8 mouse cellular contexts compared by ENCODE assay signal in the genomic region with DNA sequence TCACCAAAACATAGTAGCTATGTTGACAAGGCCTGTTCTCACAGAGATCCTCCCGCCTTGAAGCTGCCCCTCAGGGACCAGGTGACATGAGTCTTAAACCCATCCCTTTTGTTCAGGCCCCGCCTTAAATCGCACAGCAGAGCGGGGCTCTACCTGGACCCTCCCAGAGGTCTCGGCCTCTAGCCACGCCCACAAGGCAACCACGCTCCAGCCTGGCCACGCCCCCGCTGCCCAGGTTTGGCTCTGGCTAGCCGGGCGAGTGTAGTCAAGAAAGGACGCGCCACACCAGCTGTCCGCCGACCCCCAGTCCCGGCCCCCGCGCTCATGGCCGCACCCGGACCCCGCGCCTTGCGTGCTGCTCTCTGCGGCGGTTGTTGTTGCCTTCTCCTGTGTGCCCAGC. TPM values are rescaled to one million over a fixed set of nuclear protein-coding genes. Genes with fewer than 3 reads are reported as not detected.
DNase-seq lines count a peak whose midpoint lies in the region; ATAC-seq and TF ChIP-seq lines count a peak whose summit lies in the region.

No protein-coding gene starts in this region.

- no peaks in the 10 kb centered on the region for H3K9me3 ChIP-seq in ES-E14 (ENCODE audit: control insufficient read depth, insufficient read depth, low read depth, low read length)
- H3K9me3 ChIP-seq in intestine, embryonic 15.5 days = no peaks in the 10 kb centered on the region
- H3K9me3 ChIP-seq in liver, embryonic 14.5 days (ENCODE audit: control insufficient read depth, low read length) = no peaks in the 10 kb centered on the region
- no peaks in the 10 kb centered on the region for H3K9me3 ChIP-seq in stomach, embryonic 16.5 days (replicated peaks; ENCODE audit: control insufficient read depth, low read length)

- no peak overlapping the region for H3K27ac ChIP-seq in ES-E14 (ENCODE audit: insufficient read depth, low read depth, low read length, poor library complexity, severe bottlenecking)
- H3K27ac ChIP-seq in intestine, embryonic 15.5 days = no peak overlapping the region
- no peak overlapping the region for H3K27ac ChIP-seq in liver, embryonic 14.5 days
- H3K27ac ChIP-seq in stomach, embryonic 16.5 days (ENCODE audit: low read length) = no peak overlapping the region

- H3K4me3 ChIP-seq in ES-E14 (ENCODE audit: insufficient read depth in 1 of 2, low read depth in 1 of 2, low read length in 2 of 2, poor library complexity in 1 of 2, severe bottlenecking in 1 of 2) = peak overlapping the region; percentile 64 to 70
- H3K4me3 ChIP-seq in intestine, embryonic 15.5 days (replicated peaks) = peak overlapping the region; percentile 36
- H3K4me3 ChIP-seq in liver, embryonic 14.5 days (ENCODE audit: insufficient read depth in 1 of 2, low read depth in 2 of 2, low read length in 2 of 2) = no peak overlapping the region; a peak in 1 of 4 replicates
- peak overlapping the region; percentile 45 for H3K4me3 ChIP-seq in stomach, embryonic 16.5 days (replicated peaks; ENCODE audit: low read length)

- TF ChIP-seq CTCF in liver, embryonic 14.5 days (IDR thresholded peaks at IDR 0.05; ENCODE audit: low read depth) = no peak

- TF ChIP-seq EP300 in liver, embryonic 14.5 days (IDR thresholded peaks at IDR 0.05; ENCODE audit: low read depth) = no peak

- H3K4me1 ChIP-seq in ES-E14 (ENCODE audit: control insufficient read depth in 2 of 2, insufficient read depth in 2 of 2, low read length in 2 of 2, poor library complexity in 1 of 2) = peaks cover 3 to 21% of the 10 kb centered on the region in 2 experiments; a peak in 3 of 4 replicates
- H3K4me1 ChIP-seq in intestine, embryonic 15.5 days (replicated peaks) = peaks cover 8% of the 10 kb centered on the region
- no peaks in the 10 kb centered on the region for H3K4me1 ChIP-seq in liver, embryonic 14.5 days (replicated peaks; ENCODE audit: control insufficient read depth in 2 of 2, insufficient read depth in 2 of 2, low read length in 1 of 2)
- H3K4me1 ChIP-seq in stomach, embryonic 16.5 days (ENCODE audit: control insufficient read depth, insufficient read depth, low read length) = peaks cover 12% of the 10 kb centered on the region

- DNase-seq in ES-E14 (ENCODE audit: low read depth, low spot score) = peak; percentile 79
- DNase-seq in embryo, embryonic 11 days = peak; percentile 74
- no peak for DNase-seq in liver, embryonic 14.5 days (ENCODE audit: low read depth in 3 of 3, low spot score in 3 of 3)
- no peak for DNase-seq in cerebellum, adult 9-11 months
- DNase-seq in layer of hippocampus, adult 8-10 months (ENCODE audit: low spot score in 2 of 2) = no peak
- no peak for DNase-seq in c-Kit-positive CD71-positive TER-119-positive erythroid progenitor cells, embryonic 14.5 days (ENCODE audit: low spot score)

- no peaks in the 10 kb centered on the region for H3K36me3 ChIP-seq in ES-E14 (ENCODE audit: control insufficient read depth, insufficient read depth, low read length, poor library complexity, severe bottlenecking)
- H3K36me3 ChIP-seq in intestine, embryonic 15.5 days = no peaks in the 10 kb centered on the region
- H3K36me3 ChIP-seq in liver, embryonic 14.5 days (replicated peaks; ENCODE audit: control insufficient read depth, insufficient read depth, low read depth) = no peaks in the 10 kb centered on the region
- no peaks in the 10 kb centered on the region for H3K36me3 ChIP-seq in stomach, embryonic 16.5 days (ENCODE audit: control insufficient read depth, insufficient read depth, low read length)

- H3K27me3 ChIP-seq in intestine, embryonic 15.5 days (replicated peaks) = peaks cover 8% of the 10 kb centered on the region; the same call in 1 of the 2 replicates
- peaks cover 14% of the 10 kb centered on the region for H3K27me3 ChIP-seq in liver, embryonic 14.5 days (ENCODE audit: control insufficient read depth, insufficient read depth, low read length)
- H3K27me3 ChIP-seq in stomach, embryonic 16.5 days (ENCODE audit: control insufficient read depth, insufficient read depth, low read length) = no peaks in the 10 kb centered on the region

- peak overlapping the region; percentile 50 for H3K9ac ChIP-seq in ES-E14 (ENCODE audit: insufficient read depth, low read depth, low read length, poor library complexity, severe bottlenecking)
- peak overlapping the region; percentile 50 for H3K9ac ChIP-seq in intestine, embryonic 15.5 days
- no peak overlapping the region for H3K9ac ChIP-seq in liver, embryonic 14.5 days (replicated peaks)
- peak overlapping the region; percentile 71 for H3K9ac ChIP-seq in stomach, embryonic 16.5 days (ENCODE audit: low read length)

- H3K4me2 ChIP-seq in intestine, embryonic 15.5 days (replicated peaks) = peak overlapping the region; percentile 85
- peak overlapping the region; percentile 48 for H3K4me2 ChIP-seq in liver, embryonic 14.5 days (ENCODE audit: low read depth)
- peak overlapping the region; percentile 67 for H3K4me2 ChIP-seq in stomach, embryonic 16.5 days (ENCODE audit: low read depth, low read length)

- peak; percentile 62 for ATAC-seq in intestine, embryonic 15.5 days
- ATAC-seq in liver, embryonic 14.5 days (ENCODE audit: insufficient read depth) = no peak
- ATAC-seq in stomach, embryonic 16.5 days (ENCODE audit: insufficient read depth, low FRiP score) = peak; percentile 31; the same call in 1 of the 2 replicates

- WGBS in intestine, embryonic 15.5 days = 2% methylated on average over 25 of the region's 25 CpGs
- 9% methylated on average over 25 of the region's 25 CpGs for WGBS in liver, embryonic 14.5 days (ENCODE audit: insufficient replicate concordance)
- WGBS in stomach, embryonic 16.5 days = 4% methylated on average over 25 of the region's 25 CpGs

- in situ Hi-C loops in ES-E14 (cut with MboI; ENCODE audit: low sequenced_read_pairs in 2 of 2, unreplicated experiment in 2 of 2) = no loop called here

TF ChIP-seq in ES-E14, 5 proteins besides CTCF, POLR2A, EP300 and RAD21:
- TF ChIP-seq HCFC1 (IDR thresholded peaks at IDR 0.05; ENCODE audit: borderline replicate concordance, insufficient read depth, low read length) (no peak), ZC3H11A (IDR thresholded peaks at IDR 0.05; ENCODE audit: borderline replicate concordance, low read depth, low read length) (no peak), MAFK (IDR thresholded peaks at IDR 0.05; ENCODE audit: insufficient read depth, low read depth, low read length) (no peak), CHD2 (IDR thresholded peaks at IDR 0.05; ENCODE audit: low read depth, low read length) (no peak), ZNF384 (IDR thresholded peaks at IDR 0.05; ENCODE audit: low read depth, low read length) (no peak)
TF ChIP-seq in ES-E14: peak in this region for 0.

RNA-seq across cellular contexts. Expression of a gene that starts 8.3 kb away (rescaled TPM):
- total RNA-seq in ES-E14 (2012; rRNA removed) = 0.85 and 1.5 TPM in 2 replicates
- 0.06 and 0.14 TPM in 2 replicates for polyA plus RNA-seq in intestine, embryonic 15.5 days (2015; fragmentation: Nextera tagmentation; extraction: Ambion mirVana)
- polyA plus RNA-seq in liver, embryonic 14.5 days (2012; rRNA removed) = 0.02 TPM in 1 of 2 replicates, not detected in the other
- polyA plus RNA-seq in liver, embryonic 14.5 days (2014; fragmentation: Nextera tagmentation; extraction: Ambion mirVana) = not detected in 2 replicates
- polyA plus RNA-seq in stomach, embryonic 16.5 days (2015; fragmentation: Nextera tagmentation; extraction: Ambion mirVana) = 0.12 TPM in 1 of 2 replicates, not detected in the other
- total RNA-seq in layer of hippocampus, adult 8-10 months (2022) = 1 to 10 TPM; 4.3 to 8.0 (median 6.5) TPM

RNA-seq across cellular contexts. Expression of a gene that starts 8.7 kb away (rescaled TPM):
- 2.2 and 5.7 TPM in 2 replicates for total RNA-seq in ES-E14 (2012; rRNA removed)
- polyA plus RNA-seq in intestine, embryonic 15.5 days (2015; fragmentation: Nextera tagmentation; extraction: Ambion mirVana) = 2.7 and 2.8 TPM in 2 replicates
- polyA plus RNA-seq in liver, embryonic 14.5 days (2012; rRNA removed) = 0.05 and 0.06 TPM in 2 replicates
- not detected in 2 replicates for polyA plus RNA-seq in liver, embryonic 14.5 days (2014; fragmentation: Nextera tagmentation; extraction: Ambion mirVana)
- 9.2 and 9.5 TPM in 2 replicates for polyA plus RNA-seq in stomach, embryonic 16.5 days (2015; fragmentation: Nextera tagmentation; extraction: Ambion mirVana)
- total RNA-seq in layer of hippocampus, adult 8-10 months (2022) = 1 to 10 TPM; 3.3 to 4.3 (median 3.9) TPM

RNA-seq across cellular contexts. Expression of a gene that starts 20.0 kb away (rescaled TPM):
- total RNA-seq in ES-E14 (2012; rRNA removed) = 2.7 and 4.3 TPM in 2 replicates
- 3.0 and 3.2 TPM in 2 replicates for polyA plus RNA-seq in intestine, embryonic 15.5 days (2015; fragmentation: Nextera tagmentation; extraction: Ambion mirVana)
- polyA plus RNA-seq in liver, embryonic 14.5 days (2012; rRNA removed) = 2.0 and 2.4 TPM in 2 replicates
- polyA plus RNA-seq in liver, embryonic 14.5 days (2014; fragmentation: Nextera tagmentation; extraction: Ambion mirVana) = 1.2 and 1.5 TPM in 2 replicates
- 17.1 and 21.0 TPM in 2 replicates for polyA plus RNA-seq in stomach, embryonic 16.5 days (2015; fragmentation: Nextera tagmentation; extraction: Ambion mirVana)
- 1 to 10 TPM; 4.8 to 6.1 (median 5.8) TPM for total RNA-seq in layer of hippocampus, adult 8-10 months (2022)

RNA-seq across cellular contexts. Expression of a gene that starts 42.3 kb away (rescaled TPM):
- total RNA-seq in ES-E14 (2012; rRNA removed) = 2.0 and 4.4 TPM in 2 replicates
- polyA plus RNA-seq in intestine, embryonic 15.5 days (2015; fragmentation: Nextera tagmentation; extraction: Ambion mirVana) = 2.7 and 3.0 TPM in 2 replicates
- polyA plus RNA-seq in liver, embryonic 14.5 days (2012; rRNA removed) = 0.52 and 0.56 TPM in 2 replicates
- 0.48 and 0.80 TPM in 2 replicates for polyA plus RNA-seq in liver, embryonic 14.5 days (2014; fragmentation: Nextera tagmentation; extraction: Ambion mirVana)
- polyA plus RNA-seq in stomach, embryonic 16.5 days (2015; fragmentation: Nextera tagmentation; extraction: Ambion mirVana) = 52.0 and 76.1 TPM in 2 replicates
- total RNA-seq in layer of hippocampus, adult 8-10 months (2022) = 1 to 10 TPM in 3 of 4 experiments, under 1 TPM in 1; 0.84 to 1.4 (median 1.4) TPM

RNA-seq across cellular contexts. Expression of a gene that starts 56.9 kb away (rescaled TPM):
- total RNA-seq in ES-E14 (2012; rRNA removed) = 73.3 and 89.4 TPM in 2 replicates
- 68.7 and 72.2 TPM in 2 replicates for polyA plus RNA-seq in intestine, embryonic 15.5 days (2015; fragmentation: Nextera tagmentation; extraction: Ambion mirVana)
- polyA plus RNA-seq in liver, embryonic 14.5 days (2012; rRNA removed) = 31.6 and 35.3 TPM in 2 replicates
- 36.4 and 38.7 TPM in 2 replicates for polyA plus RNA-seq in liver, embryonic 14.5 days (2014; fragmentation: Nextera tagmentation; extraction: Ambion mirVana)
- polyA plus RNA-seq in stomach, embryonic 16.5 days (2015; fragmentation: Nextera tagmentation; extraction: Ambion mirVana) = 71.3 and 74.3 TPM in 2 replicates
- total RNA-seq in layer of hippocampus, adult 8-10 months (2022) = 10 to 100 TPM; 80.1 to 92.0 (median 85.6) TPM

Comparison
In these comparisons a context has a peak if more than half of its experiments do, and no peak if none do; other contexts are left out.
1. DNase-seq: peak in ES-E14 (single experiment) and embryo, embryonic 11 days (single experiment); none in liver, embryonic 14.5 days (0 of 3), cerebellum, adult 9-11 months (single experiment), layer of hippocampus, adult 8-10 months (0 of 2) and c-Kit-positive CD71-positive TER-119-positive erythroid progenitor cells, embryonic 14.5 days (single experiment).
2. H3K4me3 ChIP-seq: peak in ES-E14 (2 of 2), intestine, embryonic 15.5 days (single experiment) and stomach, embryonic 16.5 days (single experiment); none in liver, embryonic 14.5 days (0 of 2).
3. Peak in every context shown above with its lines, with median percentiles within 50 percentile points of each other: H3K4me2 ChIP-seq.